Mouse (Mus musculus): ENCODE results near the gene 4931417E11Rik. TPM values are rescaled to one million over a fixed set of nuclear protein-coding genes. Genes with fewer than 3 reads are reported as not detected.

The 4931417E11Rik gene
- polyA plus RNA-seq (2021; fragmentation: Nextera tagmentation) = not detected in 2 replicates
- long read RNA-seq, experiment 1 = 0 reads
- long read RNA-seq, experiment 2 = 0 reads

DNA sequence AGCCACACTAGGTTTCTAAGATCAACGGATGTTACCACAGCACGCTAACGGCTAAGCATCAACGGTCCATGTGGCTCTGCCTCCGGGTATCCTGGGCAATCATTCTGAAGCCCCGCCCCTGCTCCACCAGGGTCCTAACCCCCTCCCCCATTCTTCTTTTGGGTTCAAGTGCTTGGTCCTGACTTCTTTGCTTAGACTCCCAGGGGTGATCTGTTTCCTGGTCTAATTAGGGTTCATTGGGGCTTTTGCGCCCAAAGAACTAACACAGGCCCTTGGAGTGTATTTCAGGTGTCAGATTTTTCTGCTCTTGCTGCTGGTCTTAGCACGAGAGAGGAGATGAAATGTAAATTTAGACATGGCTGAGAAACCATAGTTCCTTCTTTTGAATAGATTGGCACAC lies at the start of gene 4931417E11Rik:
Gene 4931417E11Rik (minus strand): TSS at position 101 of the 400 bp plus-strand sequence.

Other genes with a start within 250 kb of the 4931417E11Rik start
- 0.09 and 0.16 TPM in 2 replicates for gene Dnah6, start 248.0 kb downstream of the 4931417E11Rik start, polyA plus RNA-seq (2021; fragmentation: Nextera tagmentation)
- gene Suclg1, start 221.3 kb downstream of the 4931417E11Rik start, polyA plus RNA-seq (2021; fragmentation: Nextera tagmentation) = 176 and 225 TPM in 2 replicates

Data from left cerebral cortex, adult 6 months (tissue).